Mouse (Mus musculus) MEL (cell line): ENCODE results near the gene Ndufaf2. TPM values are rescaled to one million over a fixed set of nuclear protein-coding genes. Genes with fewer than 3 reads are reported as not detected.
A peak's percentile ranks its signal among the peaks of the same experiment; 100 is the strongest.

Source experiments
- DNase-seq: peaks from one replicate; pipeline ENCODE4 v3.0.0; 2011; ENCODE audit warnings: low read depth, low spot score
- H3K27ac ChIP-seq: 2 replicates; pipeline ENCODE4 v1.5.1; 2012; ENCODE audit warnings: low read depth, mild to moderate bottlenecking, control low read depth, low read length, moderate library complexity; ENCODE audit not compliant: control insufficient read depth
- H3K27me3 ChIP-seq, 2 experiments: fragments of 150-350 bp in 1 of 2; sonication (generic) in 1 of 2; 2 replicates each; pipeline ENCODE4 v1.6.1; 2012; ENCODE audit warnings: low read length in 2 of 2, mild to moderate bottlenecking in 2 of 2, improper control_type of control experiment in 1 of 2, moderate library complexity in 1 of 2; ENCODE audit not compliant: insufficient read depth in 2 of 2, control insufficient read depth in 1 of 2
- H3K36me3 ChIP-seq, 2 experiments: 2 replicates each; pipeline ENCODE4 v1.6.1; 2012 to 2014; ENCODE audit warnings: low read length in 2 of 2, improper control_type of control experiment in 1 of 2, inconsistent platforms in 1 of 2, mild to moderate bottlenecking in 1 of 2; ENCODE audit not compliant: insufficient read depth in 2 of 2, control insufficient read depth in 1 of 2
- H3K4me1 ChIP-seq, 2 experiments: fragments of 150-350 bp in 1 of 2; sonication (generic) in 1 of 2; 2 replicates each; pipeline ENCODE4 v1.6.1; 2012; ENCODE audit warnings: low read length in 2 of 2, improper control_type of control experiment in 1 of 2, mild to moderate bottlenecking in 1 of 2; ENCODE audit not compliant: insufficient read depth in 2 of 2, control insufficient read depth in 1 of 2
- H3K4me3 ChIP-seq, 2 experiments: fragments of 150-350 bp in 1 of 2; sonication (generic) in 1 of 2; 2 replicates each; pipeline ENCODE4 v1.5.1; 2012; ENCODE audit warnings: low read depth in 2 of 2, low read length in 2 of 2, mild to moderate bottlenecking in 2 of 2, moderate library complexity in 2 of 2, control low read depth in 1 of 2, improper control_type of control experiment in 1 of 2; ENCODE audit not compliant: control insufficient read depth in 1 of 2, insufficient read depth in 1 of 2
- H3K79me2 ChIP-seq: 2 replicates; pipeline ENCODE4 v1.6.1; 2012; ENCODE audit warnings: mild to moderate bottlenecking, low read length, moderate library complexity; ENCODE audit not compliant: control insufficient read depth, poor library complexity, insufficient read depth
- H3K9ac ChIP-seq: 2 replicates; pipeline ENCODE4 v1.6.1; 2012; ENCODE audit warnings: low read depth, mild to moderate bottlenecking, control low read depth, low read length, moderate library complexity; ENCODE audit not compliant: control insufficient read depth, poor library complexity, severe bottlenecking
- H3K9me3 ChIP-seq: fragments of 150-350 bp; sonication (generic); replicated peaks from 2 replicates; pipeline ENCODE4 v1.6.1; 2012; ENCODE audit warnings: mild to moderate bottlenecking, low read length, improper control_type of control experiment, moderate library complexity; ENCODE audit not compliant: insufficient read depth
- CHD1 ChIP-seq: IDR thresholded peaks from 2 replicates; pipeline ENCODE4 v1.6.1; 2012; ENCODE audit warnings: low read depth, mild to moderate bottlenecking, inconsistent platforms, low read length, improper control_type of control experiment
- CHD2 ChIP-seq: IDR thresholded peaks from 2 replicates; pipeline ENCODE4 v1.6.1; 2011; ENCODE audit warnings: low read length, improper control_type of control experiment
- ELF1 ChIP-seq: IDR thresholded peaks from 2 replicates; pipeline ENCODE4 v1.6.1; 2014; ENCODE audit warnings: low read depth, mild to moderate bottlenecking, inconsistent platforms, low read length, improper control_type of control experiment, moderate library complexity
- EP300 ChIP-seq, 2 experiments: IDR thresholded peaks; 2 replicates each; pipeline ENCODE4 v1.6.1; 2011; ENCODE audit warnings: improper control_type of control experiment in 2 of 2, low read length in 2 of 2, low read depth in 1 of 2, mild to moderate bottlenecking in 1 of 2
- ETS1 ChIP-seq: IDR thresholded peaks from 2 replicates; pipeline ENCODE4 v1.6.1; 2012; ENCODE audit warnings: low read depth, mild to moderate bottlenecking, inconsistent platforms, low read length, improper control_type of control experiment, moderate library complexity
- GATA1 ChIP-seq: IDR thresholded peaks from 2 replicates; pipeline ENCODE4 v1.6.1; 2011; ENCODE audit warnings: low read depth, low read length, improper control_type of control experiment
- JUND ChIP-seq: IDR thresholded peaks from 2 replicates; pipeline ENCODE4 v1.6.1; 2011; ENCODE audit warnings: low read depth, mild to moderate bottlenecking, improper control_type of control experiment, low read length
- KAT2A ChIP-seq: conservative IDR thresholded peaks from 2 replicates; pipeline ENCODE4 v1.6.1; 2012; ENCODE audit warnings: low read depth, low read length, improper control_type of control experiment, inconsistent platforms
- MAFK ChIP-seq: IDR thresholded peaks from 2 replicates; pipeline ENCODE4 v1.6.1; 2011; ENCODE audit warnings: low read depth, mild to moderate bottlenecking, low read length, improper control_type of control experiment, borderline replicate concordance
- MAX ChIP-seq: IDR thresholded peaks from 2 replicates; pipeline ENCODE4 v1.6.1; 2011; ENCODE audit warnings: low read length, improper control_type of control experiment
- MAZ ChIP-seq: IDR thresholded peaks from 2 replicates; pipeline ENCODE4 v1.6.1; 2012; ENCODE audit warnings: low read depth, mild to moderate bottlenecking, inconsistent platforms, low read length, improper control_type of control experiment
- MYB ChIP-seq: IDR thresholded peaks from 2 replicates; pipeline ENCODE4 v1.6.1; 2011; ENCODE audit warnings: mild to moderate bottlenecking, low read depth, low read length, improper control_type of control experiment
- MYC ChIP-seq: IDR thresholded peaks from 2 replicates; pipeline ENCODE4 v1.6.1; 2011; ENCODE audit warnings: low read depth, mild to moderate bottlenecking, low read length, improper control_type of control experiment, moderate library complexity
- NELFE ChIP-seq: IDR thresholded peaks from 2 replicates; pipeline ENCODE4 v1.6.1; 2011; ENCODE audit warnings: low read depth, low read length, improper control_type of control experiment
- NRF1 ChIP-seq: IDR thresholded peaks from 2 replicates; pipeline ENCODE4 v1.6.1; 2014; ENCODE audit warnings: low read depth, mild to moderate bottlenecking, inconsistent platforms, low read length, improper control_type of control experiment, moderate library complexity; ENCODE audit not compliant: poor library complexity, insufficient read depth, severe bottlenecking
- POLR2A ChIP-seq, 2 experiments: IDR thresholded peaks; 2 replicates each; pipeline ENCODE4 v1.6.1; 2011 to 2012; ENCODE audit warnings: low read length in 2 of 2, mild to moderate bottlenecking in 2 of 2, control low read depth in 1 of 2, improper control_type of control experiment in 1 of 2, low read depth in 1 of 2, moderate library complexity in 1 of 2; ENCODE audit not compliant: control insufficient read depth in 1 of 2, insufficient read depth in 1 of 2, poor library complexity in 1 of 2
- POLR2AphosphoS2 ChIP-seq: IDR thresholded peaks from 2 replicates; pipeline ENCODE4 v1.6.1; 2011; ENCODE audit warnings: low read length, improper control_type of control experiment
- RAD21 ChIP-seq: IDR thresholded peaks from 2 replicates; pipeline ENCODE4 v1.6.1; 2011; ENCODE audit warnings: mild to moderate bottlenecking, low read depth, low read length, improper control_type of control experiment
- TAL1 ChIP-seq: IDR thresholded peaks from 2 replicates; pipeline ENCODE4 v1.6.1; 2012; ENCODE audit warnings: mild to moderate bottlenecking, inconsistent platforms, low read length, moderate library complexity, mixed read lengths
- TCF12 ChIP-seq: IDR thresholded peaks from 2 replicates; pipeline ENCODE4 v1.6.1; 2014; ENCODE audit warnings: low read depth, mild to moderate bottlenecking, inconsistent platforms, low read length, improper control_type of control experiment, moderate library complexity
- UBTF ChIP-seq: IDR thresholded peaks from 2 replicates; pipeline ENCODE4 v1.6.1; 2012; ENCODE audit warnings: low read depth, mild to moderate bottlenecking, inconsistent platforms, low read length, improper control_type of control experiment, moderate library complexity, borderline replicate concordance; ENCODE audit not compliant: insufficient read depth
- USF1 ChIP-seq: IDR thresholded peaks from 2 replicates; pipeline ENCODE4 v1.6.1; 2014; ENCODE audit warnings: low read depth, mild to moderate bottlenecking, inconsistent platforms, low read length, improper control_type of control experiment, moderate library complexity
- ZC3H11A ChIP-seq: IDR thresholded peaks from 2 replicates; pipeline ENCODE4 v1.6.1; 2012; ENCODE audit warnings: low read depth, mild to moderate bottlenecking, inconsistent platforms, low read length, improper control_type of control experiment
- ZKSCAN1 ChIP-seq: IDR thresholded peaks from 2 replicates; pipeline ENCODE4 v1.6.1; 2012; ENCODE audit warnings: low read depth, mild to moderate bottlenecking, inconsistent platforms, low read length, improper control_type of control experiment, moderate library complexity
- ZMIZ1 ChIP-seq: IDR thresholded peaks from 2 replicates; pipeline ENCODE4 v1.6.1; 2012; ENCODE audit warnings: low read depth, mild to moderate bottlenecking, inconsistent platforms, low read length, improper control_type of control experiment, moderate library complexity
- ZNF384 ChIP-seq: IDR thresholded peaks from 2 replicates; pipeline ENCODE4 v1.6.1; 2012; ENCODE audit warnings: low read depth, mild to moderate bottlenecking, inconsistent platforms, low read length, improper control_type of control experiment
- polyA plus RNA-seq, 2 experiments: library from polyadenylated mRNA; stranded (reverse) in 1 of 2; unstranded in 1 of 2; fragments of >175 nt in 1 of 2; fragments of >200 nt in 1 of 2; gene quantifications; 2 replicates each; pipeline versions ENCODE4 v1.2.1 to v1.2.4; 2012; ENCODE audit warnings: low replicate concordance in 2 of 2, low read depth in 1 of 2; ENCODE audit not compliant: insufficient read length in 2 of 2, insufficient read depth in 1 of 2, missing spikeins in 1 of 2
- total RNA-seq: library from RNA; depleted of rRNA; stranded (reverse); fragments of 300-350 nt; gene quantifications from 2 replicates; pipeline ENCODE4 v1.2.3, GENCODE M21; 2012

Gene Ndufaf2
- total and polyA plus RNA-seq, 3 experiments = 50.9 to 76.0 TPM; not detected in 1

- Histone ChIP-seq H3K27ac (no peak overlapping the region), H3K9me3 (no peaks in the 10 kb centered on the region), H3K79me2 (no peaks in the 10 kb centered on the region), H3K9ac (no peak overlapping the region), H3K4me3 (no peak overlapping the region), H3K4me1 (no peaks in the 10 kb centered on the region), H3K27me3 (no peaks in the 10 kb centered on the region), H3K36me3 (no peaks in the 10 kb centered on the region)
- TF ChIP-seq GATA1 = no peak
- TF ChIP-seq MAFK = no peak
- no peak for TF ChIP-seq ELF1
- TF ChIP-seq USF1 = no peak
- TF ChIP-seq MYB = no peak
- no peak for DNase-seq
Measured at GRCm38 (mm10) chr13:108118188-108118587, 40.2 kb downstream of the Ndufaf2 start.

- H3K79me2 ChIP-seq = no peaks in the 10 kb centered on the region
- no peak overlapping the region for H3K9ac ChIP-seq
- H3K27me3 ChIP-seq = no peaks in the 10 kb centered on the region
- no peaks in the 10 kb centered on the region for H3K36me3 ChIP-seq
- H3K4me3 ChIP-seq = no peak overlapping the region
- TF ChIP-seq UBTF = no peak
- TF ChIP-seq MAX = no peak
- no peak for TF ChIP-seq MAZ
- no peak for TF ChIP-seq MYC
- TF ChIP-seq GATA1 = no peak
- TF ChIP-seq CHD2 = no peak
- TF ChIP-seq POLR2A (IDR thresholded peaks at IDR 0.05; ENCODE audit: control insufficient read depth in 1 of 2, insufficient read depth in 1 of 2, low read depth in 1 of 2, low read length in 2 of 2, poor library complexity in 1 of 2) = no peak
- TF ChIP-seq ZKSCAN1 = no peak
- no peak for TF ChIP-seq NELFE
- TF ChIP-seq NRF1 = no peak
- no peak for TF ChIP-seq TAL1
- TF ChIP-seq EP300 (IDR thresholded peaks at IDR 0.05; ENCODE audit: low read depth in 1 of 2, low read length in 2 of 2) = no peak
- TF ChIP-seq RAD21 = no peak
- TF ChIP-seq, all 39 proteins: peak for 0
- Histone ChIP-seq H3K9me3 (no peaks in the 10 kb centered on the region), H3K4me1 (no peaks in the 10 kb centered on the region), H3K27ac (no peak overlapping the region)
- no peak for DNase-seq
Measured at GRCm38 (mm10) chr13:108117654-108118053, 40.8 kb downstream of the Ndufaf2 start.

- no peak overlapping the region for H3K9ac ChIP-seq
- no peaks in the 10 kb centered on the region for H3K9me3 ChIP-seq
Measured at GRCm38 (mm10) chr13:108114257-108114656, 44.2 kb downstream of the Ndufaf2 start.

More at GRCm38 (mm10) chr13:108114257-108114656, 44.2 kb downstream of the Ndufaf2 start:
- Histone ChIP-seq H3K79me2 (no peaks in the 10 kb centered on the region), H3K27ac (no peak overlapping the region), H3K4me1 (no peaks in the 10 kb centered on the region), H3K4me3 (no peak overlapping the region), H3K36me3 (no peaks in the 10 kb centered on the region), H3K27me3 (no peaks in the 10 kb centered on the region)
- TF ChIP-seq KAT2A (no peak), TCF12 (no peak), TAL1 (no peak), ZC3H11A (no peak), MAZ (no peak), ZMIZ1 (no peak), CHD1 (no peak), EP300 (IDR thresholded peaks at IDR 0.05; ENCODE audit: low read depth in 1 of 2, low read length in 2 of 2) (no peak), POLR2AphosphoS2 (no peak), CHD2 (no peak), MAX (no peak), MYB (no peak), JUND (no peak), ZNF384 (no peak), ETS1 (no peak)
- DNase-seq = peak; percentile 10
